Mouse (Mus musculus): ENCODE results near the gene Slco1a1. TPM values are rescaled to one million over a fixed set of nuclear protein-coding genes. Genes with fewer than 3 reads are reported as not detected.
"Not testable (repeated sequence)": the region's sequence is repeated elsewhere in the genome, so short reads cannot be mapped to it uniquely, and the experiment has no call there.

Gene Slco1a1
- not detected in 2 replicates for polyA plus RNA-seq (2015; fragmentation: Nextera tagmentation; extraction: Ambion mirVana)

DNA sequence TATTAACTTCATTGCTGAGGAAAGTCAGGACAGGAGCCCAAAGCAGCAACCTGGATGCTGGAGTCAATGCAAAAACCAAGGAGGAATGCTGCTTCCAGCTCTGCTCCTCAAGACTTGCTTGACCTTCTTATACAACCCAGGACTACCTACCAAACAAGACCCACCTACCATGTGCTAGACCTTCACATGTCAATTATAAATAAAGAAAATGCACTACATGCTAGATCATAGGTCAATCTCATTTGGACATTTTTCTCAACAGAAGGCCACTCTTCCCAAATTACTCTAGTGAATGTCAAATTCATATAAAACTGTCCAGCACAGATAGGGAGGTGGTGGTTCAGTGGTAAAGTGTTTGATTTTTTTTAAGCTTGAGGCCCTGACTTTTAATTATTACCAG lies at the start of gene Slco1a1:
TSS of gene Slco1a1 (minus strand) at position 101 of the 400 bp plus-strand sequence.
- Histone ChIP-seq H3K4me2 (replicated peaks) (no peak within 1 kb of the TSS), H3K4me1 (no peaks in the 10 kb centered on the region), H3K36me3 (no peaks in the 10 kb centered on the region), H3K9me3 (replicated peaks) (no peaks in the 10 kb centered on the region), H3K4me3 (replicated peaks) (no peak within 1 kb of the TSS), H3K27me3 (no peaks in the 10 kb centered on the region), H3K27ac (replicated peaks) (no peak within 1 kb of the TSS), H3K9ac (no peak within 1 kb of the TSS)
- no peak for ATAC-seq (ENCODE audit: insufficient number of reproducible peaks, low FRiP score, low TSS enrichment, low read depth)

DNA sequence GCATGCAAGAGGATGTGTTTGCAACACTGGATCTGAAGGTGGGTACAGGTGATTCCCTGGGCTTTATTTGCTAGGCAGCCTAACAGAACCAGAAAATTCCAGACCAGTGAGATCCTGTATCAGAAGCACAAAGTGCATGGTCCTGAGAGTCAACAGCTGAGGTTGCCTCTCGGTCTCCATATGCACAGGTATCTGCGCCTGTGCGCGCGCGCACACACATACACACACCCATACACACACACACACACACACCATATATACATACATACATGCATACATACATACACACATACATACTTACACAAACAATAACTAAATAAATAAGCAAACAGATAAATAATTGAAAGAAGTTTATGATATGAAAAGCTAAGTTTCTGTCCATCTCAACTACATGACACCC lies 40.0 kb upstream of the Slco1a1 start:
- H3K27ac ChIP-seq (replicated peaks) = no peak overlapping the region
- ATAC-seq (ENCODE audit: insufficient number of reproducible peaks, low FRiP score, low TSS enrichment, low read depth) = no peak
- no peaks in the 10 kb centered on the region for H3K36me3 ChIP-seq
- WGBS = 94% methylated on average over 6 of the region's 6 CpGs
- no peak overlapping the region for H3K4me2 ChIP-seq (replicated peaks)
- no peak overlapping the region for H3K4me3 ChIP-seq (replicated peaks)
- H3K9me3 ChIP-seq (replicated peaks) = no peaks in the 10 kb centered on the region
- H3K9ac ChIP-seq = no peak overlapping the region
- H3K27me3 ChIP-seq = no peaks in the 10 kb centered on the region
- no peaks in the 10 kb centered on the region for H3K4me1 ChIP-seq

DNA sequence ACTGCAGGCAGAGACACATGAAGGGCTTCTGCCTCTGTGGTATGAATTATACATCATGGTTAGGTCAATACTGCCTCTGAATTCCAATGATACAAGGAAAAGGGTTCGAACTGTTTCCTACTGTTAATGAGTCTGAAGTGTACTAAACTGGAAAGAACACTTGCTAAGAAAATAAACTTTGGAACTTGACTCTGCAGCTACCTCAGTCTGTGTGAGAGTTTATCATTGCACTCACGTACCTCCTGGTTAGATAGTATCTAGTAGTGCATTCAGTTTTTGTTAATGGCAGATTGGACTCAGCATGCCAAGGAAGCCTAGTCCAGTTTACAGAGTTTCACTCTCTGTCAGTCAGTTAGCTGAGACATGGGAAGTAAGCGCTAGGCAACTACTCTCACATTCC lies 37.9 kb upstream of the Slco1a1 start:
- no peaks in the 10 kb centered on the region for H3K9me3 ChIP-seq (replicated peaks)
- ATAC-seq (ENCODE audit: insufficient number of reproducible peaks, low FRiP score, low TSS enrichment, low read depth) = no peak

DNA sequence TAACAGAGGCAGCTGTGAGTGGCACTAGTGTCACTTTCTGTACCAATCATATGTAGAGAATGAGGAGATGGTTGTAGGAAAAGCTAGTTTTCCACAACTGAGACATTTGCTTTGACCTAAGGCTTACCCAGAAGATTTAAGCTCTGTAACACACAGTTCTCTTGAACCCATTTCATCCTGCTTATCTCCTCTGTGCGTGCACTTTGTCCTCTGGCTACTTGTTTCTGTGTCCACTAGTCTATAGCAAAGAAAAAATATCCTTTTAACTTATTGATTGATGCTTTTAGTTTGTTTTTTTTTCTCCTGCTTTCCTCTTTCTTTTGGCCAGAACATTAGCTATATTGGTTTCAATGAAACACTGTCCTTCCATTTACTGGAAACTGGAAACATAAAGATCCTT lies 15.7 kb upstream of the Slco1a1 start:
- WGBS = 74% methylated on average over 1 of the region's 1 CpGs
- no peaks in the 10 kb centered on the region for H3K9me3 ChIP-seq (replicated peaks)
- ATAC-seq (ENCODE audit: insufficient number of reproducible peaks, low FRiP score, low TSS enrichment, low read depth) = no peak
- no peak overlapping the region for H3K9ac ChIP-seq
- no peak overlapping the region for H3K27ac ChIP-seq (replicated peaks)
- H3K4me3 ChIP-seq (replicated peaks) = no peak overlapping the region
- H3K36me3 ChIP-seq = no peaks in the 10 kb centered on the region
- no peaks in the 10 kb centered on the region for H3K27me3 ChIP-seq
- H3K4me1 ChIP-seq = no peaks in the 10 kb centered on the region
- H3K4me2 ChIP-seq (replicated peaks) = no peak overlapping the region

More for the DNA sequence above, 37.9 kb upstream of the Slco1a1 start:
- Histone ChIP-seq H3K9ac (no peak overlapping the region), H3K4me1 (no peaks in the 10 kb centered on the region), H3K27ac (replicated peaks) (no peak overlapping the region), H3K36me3 (no peaks in the 10 kb centered on the region), H3K27me3 (no peaks in the 10 kb centered on the region), H3K4me2 (replicated peaks) (no peak overlapping the region), H3K4me3 (replicated peaks) (no peak overlapping the region)
- 69% methylated on average over 3 of the region's 3 CpGs for WGBS

DNA sequence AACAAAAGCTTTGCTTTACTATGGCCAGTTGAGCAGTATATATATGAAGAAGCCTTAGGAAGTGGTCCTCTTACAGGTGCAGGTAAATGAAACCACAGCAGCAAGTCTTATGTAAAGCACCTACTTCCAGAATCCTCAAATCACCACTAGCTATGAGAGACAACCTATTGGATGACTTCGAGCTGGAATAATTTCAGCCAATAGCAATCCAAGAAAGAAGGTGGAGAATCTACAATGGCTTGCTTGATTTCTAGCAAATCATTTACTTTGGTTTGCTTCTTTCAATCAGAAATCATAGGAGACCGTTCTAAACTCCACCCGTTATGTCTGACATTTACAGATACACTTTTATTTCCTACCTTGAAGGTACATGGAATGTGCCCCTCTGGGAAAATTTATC lies 15.1 kb upstream of the Slco1a1 start:
- H3K4me1 ChIP-seq = no peaks in the 10 kb centered on the region
- H3K9ac ChIP-seq = no peak overlapping the region
- H3K9me3 ChIP-seq (replicated peaks) = no peaks in the 10 kb centered on the region
- ATAC-seq (ENCODE audit: insufficient number of reproducible peaks, low FRiP score, low TSS enrichment, low read depth) = no peak
- H3K27ac ChIP-seq (replicated peaks) = no peak overlapping the region
- H3K27me3 ChIP-seq = no peaks in the 10 kb centered on the region
- no peak overlapping the region for H3K4me3 ChIP-seq (replicated peaks)
- H3K4me2 ChIP-seq (replicated peaks) = no peak overlapping the region
- H3K36me3 ChIP-seq = no peaks in the 10 kb centered on the region
- 86% methylated on average over 3 of the region's 3 CpGs for WGBS

DNA sequence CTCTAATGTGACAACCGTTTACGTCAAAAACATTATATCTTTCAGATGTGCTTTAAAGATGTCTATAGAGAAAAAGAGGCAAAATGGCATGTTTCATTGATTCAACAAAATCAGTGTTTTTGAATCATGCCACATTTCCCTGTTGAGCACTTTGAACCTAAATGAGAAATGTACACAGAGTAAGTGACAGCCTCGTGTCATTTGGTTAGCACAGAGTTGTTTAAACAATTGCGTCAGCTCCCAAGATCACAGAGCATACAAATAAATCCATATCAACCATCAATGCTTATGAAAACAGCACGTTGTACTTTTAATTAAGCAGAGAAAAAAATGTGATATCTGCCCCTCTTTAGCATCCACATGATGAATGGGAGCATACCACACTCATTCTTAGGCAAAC lies 13.7 kb upstream of the Slco1a1 start:
- H3K9me3 ChIP-seq (replicated peaks) = no peaks in the 10 kb centered on the region
- WGBS = 66% methylated on average over 5 of the region's 5 CpGs

DNA sequence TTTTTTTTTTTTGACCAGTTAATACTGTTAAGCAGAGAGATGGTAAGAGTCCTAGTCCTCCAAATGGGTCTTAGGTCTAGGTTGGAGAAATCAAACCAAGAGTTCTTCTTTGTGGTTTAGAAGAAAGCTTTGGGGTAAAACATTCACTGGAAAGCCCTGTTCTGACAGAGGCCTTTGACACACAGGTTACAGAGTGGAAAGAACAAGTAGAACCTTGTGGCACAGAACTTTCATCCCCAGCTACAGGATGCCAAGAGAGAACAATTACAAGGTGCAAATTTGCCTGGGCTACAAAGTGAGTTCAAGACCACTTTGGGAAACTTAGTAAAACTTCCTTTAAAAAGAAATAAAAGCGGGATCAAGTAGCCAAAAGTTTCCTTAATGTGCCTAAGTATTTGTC lies 6.3 kb downstream of the Slco1a1 start:
- Histone ChIP-seq H3K4me2 (replicated peaks) (no peak overlapping the region), H3K4me3 (replicated peaks) (no peak overlapping the region), H3K27me3 (no peaks in the 10 kb centered on the region), H3K27ac (replicated peaks) (no peak overlapping the region), H3K36me3 (no peaks in the 10 kb centered on the region), H3K4me1 (no peaks in the 10 kb centered on the region), H3K9me3 (replicated peaks) (no peaks in the 10 kb centered on the region), H3K9ac (no peak overlapping the region)
- 89% methylated on average over 1 of the region's 1 CpGs for WGBS
- no peak for ATAC-seq (ENCODE audit: insufficient number of reproducible peaks, low FRiP score, low TSS enrichment, low read depth)

More for the DNA sequence above, 13.7 kb upstream of the Slco1a1 start:
- Histone ChIP-seq H3K9ac (no peak overlapping the region), H3K27ac (replicated peaks) (no peak overlapping the region), H3K36me3 (no peaks in the 10 kb centered on the region), H3K4me2 (replicated peaks) (no peak overlapping the region), H3K27me3 (no peaks in the 10 kb centered on the region), H3K4me3 (replicated peaks) (no peak overlapping the region), H3K4me1 (no peaks in the 10 kb centered on the region)
- ATAC-seq (ENCODE audit: insufficient number of reproducible peaks, low FRiP score, low TSS enrichment, low read depth) = no peak

DNA sequence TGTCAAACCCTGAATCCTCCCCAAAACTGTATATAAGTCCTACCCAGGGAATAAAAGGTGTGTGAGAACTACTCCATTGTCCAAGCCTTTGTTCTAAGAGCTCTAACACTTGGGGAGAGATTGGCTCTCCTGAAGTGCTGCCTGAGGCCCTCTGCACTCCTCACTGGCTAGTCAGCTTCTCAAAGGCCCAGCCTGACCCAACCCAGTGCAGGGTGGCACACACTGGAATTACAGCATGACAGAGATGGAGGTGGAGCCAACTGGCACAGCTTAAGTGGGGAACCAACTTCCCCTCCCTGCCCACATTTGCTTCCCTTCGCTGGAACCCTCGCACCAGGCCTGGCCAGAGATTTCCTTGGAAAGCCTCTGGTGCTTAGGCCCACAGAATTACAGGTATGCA lies 48.6 kb downstream of the Slco1a1 start:
- Histone ChIP-seq H3K9me3 (replicated peaks) (no peaks in the 10 kb centered on the region), H3K9ac (no peak overlapping the region), H3K4me1 (no peaks in the 10 kb centered on the region), H3K27ac (replicated peaks) (no peak overlapping the region), H3K4me3 (replicated peaks) (no peak overlapping the region), H3K27me3 (no peaks in the 10 kb centered on the region), H3K36me3 (no peaks in the 10 kb centered on the region), H3K4me2 (replicated peaks) (no peak overlapping the region)
- ATAC-seq (ENCODE audit: insufficient number of reproducible peaks, low FRiP score, low TSS enrichment, low read depth) = no peak
- 71% methylated on average over 2 of the region's 2 CpGs for WGBS

DNA sequence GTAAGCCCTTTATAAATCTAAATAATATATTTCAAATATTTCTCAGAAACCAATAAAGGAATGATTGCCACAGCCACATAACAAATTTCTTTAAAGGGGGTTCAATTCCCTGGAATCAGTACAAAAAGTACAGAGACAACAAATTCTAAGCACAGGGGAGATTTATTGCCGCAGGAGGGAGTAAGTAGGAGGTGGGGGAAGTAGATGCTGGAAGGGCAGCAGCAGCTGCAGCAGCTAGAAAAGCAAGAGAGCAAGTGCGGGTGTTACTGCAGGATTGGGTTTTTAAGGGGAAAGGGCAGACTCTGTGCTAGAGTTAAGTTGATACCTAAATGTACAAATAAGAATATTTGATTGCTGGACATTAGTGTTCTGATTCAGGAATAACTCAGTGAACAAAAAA lies 57.0 kb downstream of the Slco1a1 start:
- WGBS = 56% methylated on average over 2 of the region's 2 CpGs
- ATAC-seq (ENCODE audit: insufficient number of reproducible peaks, low FRiP score, low TSS enrichment, low read depth) = no peak
- H3K27ac ChIP-seq (replicated peaks) = no peak overlapping the region
- H3K4me1 ChIP-seq = no peaks in the 10 kb centered on the region
- no peaks in the 10 kb centered on the region for H3K9me3 ChIP-seq (replicated peaks)
- H3K27me3 ChIP-seq = no peaks in the 10 kb centered on the region
- no peak overlapping the region for H3K4me3 ChIP-seq (replicated peaks)
- no peaks in the 10 kb centered on the region for H3K36me3 ChIP-seq
- H3K9ac ChIP-seq = no peak overlapping the region
- no peak overlapping the region for H3K4me2 ChIP-seq (replicated peaks)

DNA sequence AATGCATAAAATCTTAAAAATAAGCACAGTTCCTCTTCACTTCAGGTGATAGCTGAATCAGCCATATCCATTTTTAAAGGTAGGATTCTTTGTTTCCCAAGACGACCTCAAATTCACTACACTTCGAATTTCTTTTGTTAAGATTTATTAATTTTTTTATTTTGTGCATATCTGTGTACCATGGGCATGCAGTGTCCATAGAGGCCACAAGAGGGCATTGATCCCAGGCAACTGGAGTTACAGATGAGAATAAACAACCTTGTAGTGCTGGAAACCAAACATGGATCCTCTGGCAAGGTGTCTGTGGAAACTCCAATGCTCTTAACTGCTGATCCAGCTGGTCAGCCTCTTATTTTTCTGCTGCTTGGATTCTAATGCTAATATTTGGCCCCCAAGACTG lies 58.5 kb downstream of the Slco1a1 start:
- WGBS = 74% methylated on average over 2 of the region's 2 CpGs

DNA sequence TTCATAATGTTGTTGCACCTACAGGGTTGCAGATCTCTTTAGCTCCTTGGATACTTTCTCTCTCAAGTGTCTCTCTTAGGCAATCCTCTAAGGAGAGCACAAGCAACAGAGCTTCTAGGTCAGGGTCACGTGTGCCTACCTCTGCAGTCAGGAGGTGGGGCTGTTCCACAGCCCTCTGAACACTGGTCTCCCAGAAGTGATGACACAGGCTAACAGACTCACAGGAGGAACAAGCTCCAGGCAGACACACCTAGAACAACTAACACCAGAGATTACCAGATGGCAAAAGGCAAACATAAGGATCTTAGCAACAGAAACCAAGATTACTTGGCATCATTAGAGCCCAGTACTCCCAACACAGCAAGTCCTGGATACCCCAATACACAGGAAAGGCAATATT lies 64.2 kb downstream of the Slco1a1 start:
- Histone ChIP-seq H3K27me3 (no peaks in the 10 kb centered on the region), H3K4me2 (replicated peaks) (no peak overlapping the region), H3K36me3 (no peaks in the 10 kb centered on the region), H3K27ac (replicated peaks) (no peak overlapping the region), H3K9me3 (replicated peaks) (no peaks in the 10 kb centered on the region), H3K4me3 (replicated peaks) (no peak overlapping the region), H3K4me1 (no peaks in the 10 kb centered on the region), H3K9ac (no peak overlapping the region)
- WGBS = 40% methylated on average over 1 of the region's 1 CpGs
- ATAC-seq (ENCODE audit: insufficient number of reproducible peaks, low FRiP score, low TSS enrichment, low read depth) = no peak

More for the DNA sequence above, 58.5 kb downstream of the Slco1a1 start:
- Histone ChIP-seq H3K27ac (replicated peaks) (no peak overlapping the region), H3K9me3 (replicated peaks) (no peaks in the 10 kb centered on the region), H3K27me3 (no peaks in the 10 kb centered on the region), H3K9ac (no peak overlapping the region), H3K4me1 (no peaks in the 10 kb centered on the region), H3K36me3 (no peaks in the 10 kb centered on the region), H3K4me3 (replicated peaks) (no peak overlapping the region), H3K4me2 (replicated peaks) (no peak overlapping the region)
- ATAC-seq (ENCODE audit: insufficient number of reproducible peaks, low FRiP score, low TSS enrichment, low read depth) = no peak

DNA sequence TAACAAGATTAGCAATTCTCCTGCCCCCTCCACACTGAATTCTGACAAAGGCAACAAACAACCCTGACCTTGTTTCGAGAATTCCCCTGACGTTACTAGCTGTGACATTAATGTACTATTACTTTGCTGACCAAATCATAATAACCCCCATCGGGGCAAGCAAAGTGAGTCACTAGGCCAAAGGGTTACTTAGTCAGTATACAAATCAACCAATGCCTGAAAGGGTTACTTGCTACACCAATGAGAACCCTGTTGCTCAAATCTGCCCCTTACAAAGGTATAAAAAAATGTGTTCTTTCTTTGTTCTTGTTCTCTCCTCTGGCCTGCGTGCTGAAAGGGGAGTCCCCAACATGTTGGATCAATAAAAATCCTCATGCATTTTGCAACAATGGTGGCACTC lies 71.0 kb downstream of the Slco1a1 start:
- not testable (repeated sequence) for H3K36me3 ChIP-seq; H3K4me2 ChIP-seq (replicated peaks); H3K9me3 ChIP-seq (replicated peaks); H3K9ac ChIP-seq; H3K4me3 ChIP-seq (replicated peaks); H3K27me3 ChIP-seq; H3K4me1 ChIP-seq; ATAC-seq (ENCODE audit: insufficient number of reproducible peaks, low FRiP score, low TSS enrichment, low read depth); H3K27ac ChIP-seq (replicated peaks)
- WGBS = 70% methylated on average over 4 of the region's 4 CpGs
